Mouse (Mus musculus): ENCODE data around the gene Camkv.

The Camkv gene

GRCm38 (mm10) chr9:107994464-107994863 lies 59.0 kb downstream of the Camkv start:
- DNase-seq: no peak

GRCm38 (mm10) chr9:107995513-107995912 lies 60.0 kb downstream of the Camkv start:
- DNase-seq: no peak

- DNase-seq: no peak
Measured at GRCm38 (mm10) chr9:107996049-107996448, 60.6 kb downstream of the Camkv start, which contains the start of gene Gm20662. Gene Gm20662, plus strand, starts transcription at chr9:107996349.
